Mouse (Mus musculus) lung, postnatal 25 days (tissue): Measurements from ENCODE around the gene Nsun2.
A peak's percentile ranks its signal among the peaks of the same experiment; 100 is the strongest.

Experiments
- DNase-seq: peaks from one replicate; pipeline ENCODE4 v3.0.0; 2022; ENCODE audit warnings: low spot score

The Nsun2 gene

GRCm38 (mm10) chr13:69533405-69534333, at the start of gene Nsun2:
Nsun2 (plus strand) TSS chr13:69533746.
- peak; percentile 34 for DNase-seq

- DNase-seq: peak; percentile 33
These were observed 48.2 kb upstream of the Nsun2 start for GRCm38 (mm10) chr13:69485326-69485725.

GRCm38 (mm10) chr13:69485833-69486232, 47.7 kb upstream of the Nsun2 start:
- DNase-seq: no peak

GRCm38 (mm10) chr13:69487108-69487507, 46.4 kb upstream of the Nsun2 start:
- DNase-seq: peak; percentile 7

DNA sequence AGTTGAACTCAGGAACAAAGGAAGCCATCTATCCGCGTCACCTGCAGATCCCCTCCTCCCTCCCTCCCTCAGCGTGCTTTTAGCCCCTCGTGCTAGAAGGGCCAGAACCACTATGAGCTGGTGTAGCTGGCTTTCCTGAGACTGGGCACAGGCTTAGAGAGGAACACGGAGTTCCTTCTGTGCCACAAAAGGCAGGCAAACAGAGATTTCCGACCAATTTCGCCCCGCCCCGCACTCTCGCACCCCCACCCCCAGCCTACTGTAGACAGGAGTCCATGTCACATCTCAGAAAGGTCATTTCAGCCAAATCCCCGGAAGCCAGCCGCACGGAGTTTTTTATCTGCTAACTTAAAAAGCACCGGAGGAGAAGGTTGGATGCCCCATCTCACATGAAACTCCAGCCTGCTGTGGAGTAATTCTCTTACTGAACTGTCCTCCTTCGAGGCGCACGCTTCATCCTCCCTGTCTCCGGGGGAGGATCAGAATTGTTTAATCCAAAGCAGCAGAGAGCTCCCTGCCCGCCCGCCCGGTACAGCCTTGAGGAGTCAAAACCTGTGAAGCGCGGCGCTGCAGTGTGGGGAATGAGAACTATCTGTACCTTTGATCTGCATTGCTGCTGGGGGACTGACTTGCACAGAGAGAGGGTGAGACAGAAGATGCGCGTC, 45.8 kb upstream of the Nsun2 start:
- DNase-seq: no peak

- peak; percentile 8 for DNase-seq
These were observed 44.8 kb upstream of the Nsun2 start for GRCm38 (mm10) chr13:69488565-69489255.

GRCm38 (mm10) chr13:69489777-69490176, 43.8 kb upstream of the Nsun2 start:
- DNase-seq: no peak

DNA sequence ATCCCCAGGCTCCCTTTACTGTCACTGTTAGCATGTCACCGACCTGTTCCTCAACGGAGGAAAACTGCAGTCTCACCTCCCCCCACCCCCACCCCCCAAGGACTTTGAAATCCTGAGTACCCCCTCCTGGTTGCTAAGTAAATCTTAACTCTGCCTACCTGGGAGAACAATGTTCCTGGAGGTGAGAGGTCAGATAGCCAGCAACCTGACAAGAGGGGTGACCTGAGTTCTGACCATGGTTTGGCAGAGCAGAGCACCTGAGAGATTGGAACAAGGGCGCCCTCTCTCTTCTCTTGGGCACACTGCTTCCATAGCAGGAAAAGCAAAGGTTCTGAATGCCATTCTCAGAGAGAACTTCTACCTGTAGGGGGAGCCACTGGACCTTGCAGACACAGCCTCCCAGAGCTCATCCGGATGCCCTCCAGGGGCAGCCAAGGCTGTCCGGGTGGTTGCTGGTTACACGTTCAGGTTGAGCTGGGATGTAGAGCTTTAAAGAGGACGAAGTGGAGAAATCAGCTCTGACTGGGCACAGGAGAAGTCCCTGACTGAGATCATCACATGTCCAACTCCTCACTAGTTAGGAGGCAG, 40.6 kb upstream of the Nsun2 start:
- peak; percentile 54 for DNase-seq

- DNase-seq: no peak
These were observed 35.3 kb upstream of the Nsun2 start for GRCm38 (mm10) chr13:69498276-69498675.

- no peak for DNase-seq
These were observed 31.3 kb upstream of the Nsun2 start for GRCm38 (mm10) chr13:69502157-69502750.

GRCm38 (mm10) chr13:69502863-69503262, 30.7 kb upstream of the Nsun2 start:
- DNase-seq: no peak

GRCm38 (mm10) chr13:69506341-69507086, 27.0 kb upstream of the Nsun2 start:
- no peak for DNase-seq

- DNase-seq: no peak
These were observed 25.9 kb upstream of the Nsun2 start for GRCm38 (mm10) chr13:69507666-69508065.

GRCm38 (mm10) chr13:69509391-69510244, 23.9 kb upstream of the Nsun2 start:
- peak; percentile 61 for DNase-seq

DNA sequence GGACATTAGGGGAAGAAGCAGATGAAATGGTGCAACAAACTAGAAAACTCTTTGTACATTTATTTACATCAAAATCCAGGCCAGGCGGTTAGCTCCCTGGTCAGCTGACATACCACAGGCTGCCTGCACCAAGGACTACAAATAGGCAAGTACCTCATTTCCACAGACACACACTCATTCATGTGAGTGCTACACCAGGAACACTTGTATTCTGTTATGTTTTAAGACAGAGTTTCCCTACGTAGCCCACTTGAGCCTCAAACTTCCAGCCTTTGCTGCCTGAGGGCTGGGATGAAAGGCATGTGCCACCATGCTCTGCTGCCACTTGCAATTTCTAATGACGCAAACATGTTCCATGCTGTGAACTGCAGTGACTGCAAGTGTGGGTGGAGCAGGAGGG, 18.5 kb upstream of the Nsun2 start:
- DNase-seq: no peak

- no peak for DNase-seq
These were observed 16.1 kb upstream of the Nsun2 start for GRCm38 (mm10) chr13:69517445-69517844.

DNA sequence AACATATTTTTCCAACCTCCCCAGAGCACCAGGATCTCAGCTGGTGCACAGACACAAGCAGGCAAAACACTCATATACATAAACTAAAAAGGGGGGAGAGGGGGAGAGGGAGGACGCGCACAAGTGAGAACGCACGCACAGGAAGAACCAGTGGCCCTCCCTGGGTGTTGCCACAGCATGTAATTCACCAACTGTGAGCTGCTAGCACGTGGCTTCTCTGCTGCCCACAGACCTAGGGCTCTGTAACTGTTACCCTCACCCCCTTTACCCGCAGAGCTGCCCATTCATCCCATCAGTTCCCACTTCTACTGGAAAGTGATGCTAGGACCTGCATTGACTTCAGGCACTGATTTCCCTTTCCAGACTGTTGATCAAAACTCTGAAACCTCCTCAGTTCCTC, 14.4 kb upstream of the Nsun2 start:
- DNase-seq: no peak

GRCm38 (mm10) chr13:69522161-69522791, 11.3 kb upstream of the Nsun2 start:
- DNase-seq: no peak

DNA sequence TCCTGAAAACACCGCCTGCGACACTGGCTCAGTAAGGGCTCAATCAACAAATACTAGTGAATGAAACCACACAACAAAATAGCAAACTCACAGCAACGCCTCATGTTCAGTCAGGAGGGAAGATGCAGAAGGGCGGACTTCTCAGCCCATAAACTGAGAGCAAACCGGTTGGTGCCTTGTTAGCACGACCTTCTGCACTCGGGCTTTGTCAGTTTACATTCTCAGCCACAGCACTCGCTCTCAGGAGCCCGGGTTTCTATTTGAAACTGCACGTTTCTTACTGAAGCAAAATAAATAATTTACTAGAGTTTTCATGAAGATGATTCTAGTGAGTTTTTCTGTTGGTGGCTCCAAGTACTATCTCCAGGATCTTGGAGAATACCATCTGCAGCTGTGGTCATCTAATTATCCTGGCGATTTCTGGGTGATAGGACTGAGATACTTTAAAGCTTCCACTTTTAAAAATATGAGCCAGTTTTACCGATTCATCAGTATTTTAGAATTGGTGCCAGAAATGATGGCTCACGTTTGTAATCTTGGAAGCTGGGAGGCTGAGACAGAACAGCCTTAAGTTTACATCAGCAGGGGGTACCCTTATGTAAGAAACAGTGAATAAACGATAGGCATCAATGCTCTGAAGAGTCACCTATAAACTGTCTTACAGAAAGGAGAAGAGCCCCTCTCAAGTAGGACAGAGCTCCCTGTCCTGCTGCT, 9.9 kb upstream of the Nsun2 start:
- DNase-seq: no peak
